Mouse (Mus musculus) megakaryocyte progenitor cell, adult 5-6 weeks (primary cell): Measurements from ENCODE around the gene Ptpn6. TPM values are rescaled to one million over a fixed set of nuclear protein-coding genes. Genes with fewer than 3 reads are reported as not detected.

Experiments
- ATAC-seq: replicated peaks from 2 replicates; pipeline ENCODE4 v1.8.0; 2016; ENCODE audit warnings: mild to moderate bottlenecking, moderate TSS enrichment, inconsistent platforms; ENCODE audit not compliant: poor library complexity
- total RNA-seq, 2 experiments: library from RNA; stranded (forward) in 1 of 2; stranded (reverse) in 1 of 2; fragments of 157-497, 149-512 nt in 1 of 2; fragments of 200-1000 nt in 1 of 2; gene quantifications; 2 replicates each; pipeline versions ENCODE4 v1.2.3 to v1.2.4; 2015 to 2017

Ptpn6 gene
- total RNA-seq, 2 experiments from 2014 or later: 121 to 466 TPM

- peak; percentile 42 for ATAC-seq
Measured at GRCm38 (mm10) chr6:124756652-124757350, 18.3 kb upstream of the Ptpn6 start.

- peak; percentile 30 for ATAC-seq
Measured at GRCm38 (mm10) chr6:124755831-124756595, 17.5 kb upstream of the Ptpn6 start, which contains the start of the genes Gm45234 and Atn1. Gm45234 (minus strand) TSS chr6:124756021. Atn1 (minus strand) TSS chr6:124756524.

GRCm38 (mm10) chr6:124755306-124755705 is 16.8 kb upstream of the Ptpn6 start:
- ATAC-seq: no peak

- ATAC-seq: no peak
Measured at GRCm38 (mm10) chr6:124753861-124754260, 15.3 kb upstream of the Ptpn6 start.

- no peak for ATAC-seq
Measured at GRCm38 (mm10) chr6:124750405-124750804, 11.9 kb upstream of the Ptpn6 start.

GRCm38 (mm10) chr6:124746654-124747632 is 8.4 kb upstream of the Ptpn6 start:
- ATAC-seq: no peak

- no peak for ATAC-seq
Measured at GRCm38 (mm10) chr6:124746296-124746605, 7.7 kb upstream of the Ptpn6 start.

GRCm38 (mm10) chr6:124745490-124746295 is 7.2 kb upstream of the Ptpn6 start:
- peak; percentile 59 for ATAC-seq

GRCm38 (mm10) chr6:124744755-124745321 is 6.3 kb upstream of the Ptpn6 start:
- no peak for ATAC-seq

- no peak for ATAC-seq
Measured at GRCm38 (mm10) chr6:124743647-124744046, 5.1 kb upstream of the Ptpn6 start.

GRCm38 (mm10) chr6:124742839-124743514 is 4.5 kb upstream of the Ptpn6 start:
- no peak for ATAC-seq

- ATAC-seq: no peak
Measured at GRCm38 (mm10) chr6:124741842-124742241, 3.3 kb upstream of the Ptpn6 start.

- ATAC-seq: peak; percentile 57
Measured at GRCm38 (mm10) chr6:124740888-124741761, 2.6 kb upstream of the Ptpn6 start, which contains the start of gene Grcc10. Grcc10 (minus strand) TSS chr6:124741374.

GRCm38 (mm10) chr6:124740211-124740887 is 1.8 kb upstream of the Ptpn6 start:
- peak; percentile 47 for ATAC-seq

GRCm38 (mm10) chr6:124739231-124739796 is 800 bp upstream of the Ptpn6 start:
- ATAC-seq: no peak

GRCm38 (mm10) chr6:124737040-124737439 is 1.5 kb downstream of the Ptpn6 start:
- no peak for ATAC-seq

- no peak for ATAC-seq
Measured at GRCm38 (mm10) chr6:124734417-124734816, 4.1 kb downstream of the Ptpn6 start.
